Mouse (Mus musculus): ENCODE data around the gene Arsk.

The Arsk gene

DNA sequence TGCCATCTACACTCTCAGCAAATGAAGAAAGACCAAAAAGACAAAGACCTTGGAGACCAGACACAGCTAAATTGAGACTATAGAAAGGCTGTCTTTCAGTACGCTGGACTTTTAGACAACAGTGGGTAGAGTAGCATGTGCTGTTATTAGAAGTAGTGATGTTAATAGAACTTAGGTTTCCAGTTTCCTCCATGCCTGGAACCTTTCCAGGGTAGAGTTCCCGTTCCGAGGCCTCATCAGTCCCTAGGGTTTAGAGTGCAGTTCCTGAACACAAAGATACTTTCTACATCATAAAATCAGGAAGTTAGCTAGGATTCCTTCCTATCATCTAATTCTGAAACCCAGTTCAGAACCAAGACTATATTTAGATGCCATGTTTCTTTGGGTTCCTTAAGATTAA lies 73.9 kb downstream of the Arsk start:
- DNase-seq (ENCODE audit: low read depth, low spot score) = peak; percentile 16

- no peak for DNase-seq (ENCODE audit: low read depth, low spot score)
These were observed 76.7 kb downstream of the Arsk start for GRCm38 (mm10) chr13:76021782-76022181.

DNA sequence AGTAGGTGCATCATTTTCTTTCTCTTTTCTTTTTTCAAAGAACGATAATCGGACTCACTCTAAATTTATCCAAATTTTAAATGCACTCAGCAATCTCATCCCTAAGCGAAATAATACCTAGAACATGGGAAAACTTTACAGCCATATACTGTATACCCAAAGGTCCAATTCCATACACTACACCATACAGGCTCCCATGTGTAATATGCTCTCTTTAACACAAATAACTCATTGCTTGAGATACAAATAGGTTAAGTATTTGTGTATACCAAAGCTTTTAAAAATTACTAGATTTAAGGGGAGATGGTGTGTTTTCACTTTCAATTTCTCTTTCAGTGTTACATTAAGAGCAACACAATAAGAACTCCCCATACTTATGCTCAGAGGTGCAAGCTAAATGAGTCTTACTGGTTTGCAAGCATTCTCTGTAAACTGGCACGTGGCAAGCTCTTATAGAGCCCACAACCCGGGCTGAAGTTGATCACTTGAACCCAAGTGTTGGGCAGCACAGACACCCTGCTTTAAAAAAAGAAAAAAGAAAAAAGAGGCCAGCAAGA lies 79.5 kb downstream of the Arsk start:
- DNase-seq (ENCODE audit: low read depth, low spot score) = peak; percentile 5

DNA sequence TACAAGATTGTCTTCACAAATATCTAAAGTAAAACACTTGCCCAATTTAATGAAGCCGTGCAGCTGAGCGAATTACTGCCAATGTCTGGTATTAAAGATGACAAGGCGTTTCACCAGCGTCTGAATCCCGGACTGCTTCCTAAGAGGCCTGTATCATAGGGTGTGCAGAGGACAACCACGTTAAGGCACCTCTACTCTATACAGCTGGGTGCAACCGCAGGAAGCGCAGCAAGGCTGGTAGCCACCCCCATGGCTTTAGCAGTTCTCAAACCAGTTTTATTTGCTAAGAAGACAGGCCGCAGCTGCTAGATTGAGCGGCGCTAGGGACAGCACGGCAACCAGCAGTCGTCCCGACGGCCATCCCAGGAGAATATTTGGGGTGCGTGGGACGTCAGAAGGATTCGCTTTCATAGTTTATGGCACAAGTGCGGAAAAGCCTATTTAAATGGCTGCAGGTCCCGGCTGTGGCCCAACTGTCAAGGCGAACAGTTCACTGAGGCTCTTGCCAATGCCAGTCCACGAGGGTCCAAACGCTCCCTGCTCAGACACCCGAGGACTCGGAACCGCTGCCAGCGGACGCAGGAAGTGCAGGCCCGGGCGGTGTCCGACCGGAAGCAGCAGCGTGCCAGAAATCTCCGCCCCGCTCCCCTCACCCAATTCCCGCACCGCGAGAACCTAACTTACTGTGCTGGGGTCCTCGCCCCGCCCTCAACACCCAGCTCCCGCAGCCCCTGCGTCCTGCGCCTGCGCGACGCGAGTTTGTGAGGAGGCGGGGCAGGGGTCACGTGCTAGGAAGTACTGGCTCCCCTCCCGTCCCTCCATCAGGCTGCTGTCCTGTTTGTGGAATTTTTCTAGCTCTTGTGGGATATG lies 80.3 kb downstream of the Arsk start, which contains the start of gene Rfesd:
Gene Rfesd (minus strand): TSS at position 746 of the 870 bp plus-strand sequence.
- peak; percentile 99 for DNase-seq (ENCODE audit: low read depth, low spot score)

- DNase-seq (ENCODE audit: low read depth, low spot score) = no peak
These were observed 81.0 kb downstream of the Arsk start for GRCm38 (mm10) chr13:76017465-76017864.

DNA sequence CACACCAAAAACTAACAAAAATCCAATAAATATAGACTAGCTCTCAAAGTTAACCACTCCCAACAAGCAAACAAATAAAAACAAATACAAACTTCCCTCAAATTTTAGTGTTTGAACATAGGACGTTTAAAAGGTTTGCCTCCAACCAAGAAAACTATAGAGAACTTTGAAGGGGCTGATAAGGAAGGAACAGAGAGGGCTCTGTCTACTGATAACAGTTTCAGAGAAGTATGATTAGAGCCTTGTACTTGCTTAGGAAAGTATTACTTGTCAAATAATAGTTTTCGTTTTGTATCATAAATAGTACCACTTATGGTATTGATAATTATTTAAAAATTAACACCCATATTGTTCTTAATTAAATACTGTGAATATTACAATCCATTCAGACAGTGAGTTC lies 83.9 kb downstream of the Arsk start:
- no peak for DNase-seq (ENCODE audit: low read depth, low spot score)

Data from skeletal muscle tissue, adult 2 months (tissue).